Mouse (Mus musculus): ENCODE results near the gene Atp1a4.

Atp1a4 gene

GRCm38 (mm10) chr1:172219451-172220406 is 38.5 kb downstream of the Atp1a4 start, which contains the start of gene Casq1:
Gene Casq1, minus strand, starts transcription at chr1:172219868.
- DNase-seq: no peak

DNA sequence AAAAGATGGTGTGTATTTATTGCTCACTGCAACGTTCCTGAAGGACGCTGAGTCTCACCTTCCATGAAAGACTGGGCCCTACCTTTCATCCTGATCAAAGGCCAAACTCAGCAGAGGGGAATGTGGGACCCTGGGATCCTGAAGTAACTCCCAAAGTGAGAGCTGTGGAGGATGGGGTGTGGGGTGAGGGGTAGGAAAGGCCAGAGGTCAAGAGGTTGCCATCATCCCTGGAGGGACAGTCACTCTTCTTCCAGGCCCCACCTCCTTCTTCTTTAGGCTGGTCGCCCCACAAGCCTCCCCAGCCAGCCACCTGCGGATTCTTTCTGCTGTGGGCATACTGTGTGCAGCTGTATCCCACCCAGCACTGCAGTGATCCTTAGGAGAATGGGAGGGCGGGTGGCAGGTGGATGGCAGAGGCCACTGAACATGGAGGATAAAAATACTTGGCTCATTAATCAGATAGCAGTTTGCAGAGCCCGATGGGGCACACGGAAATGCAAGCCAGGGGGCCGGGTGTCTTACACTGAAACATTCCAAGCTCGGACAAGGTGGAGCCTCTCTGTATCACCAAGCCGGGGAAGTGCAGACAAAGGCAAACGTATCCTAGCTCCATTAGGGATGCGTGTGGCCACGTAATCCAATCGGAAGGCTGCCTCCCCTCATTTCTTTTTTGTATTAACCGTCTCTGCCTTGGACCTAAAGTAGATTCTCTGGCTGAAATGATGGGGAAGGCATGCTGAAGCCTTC is 39.9 kb downstream of the Atp1a4 start:
- DNase-seq: no peak

DNA sequence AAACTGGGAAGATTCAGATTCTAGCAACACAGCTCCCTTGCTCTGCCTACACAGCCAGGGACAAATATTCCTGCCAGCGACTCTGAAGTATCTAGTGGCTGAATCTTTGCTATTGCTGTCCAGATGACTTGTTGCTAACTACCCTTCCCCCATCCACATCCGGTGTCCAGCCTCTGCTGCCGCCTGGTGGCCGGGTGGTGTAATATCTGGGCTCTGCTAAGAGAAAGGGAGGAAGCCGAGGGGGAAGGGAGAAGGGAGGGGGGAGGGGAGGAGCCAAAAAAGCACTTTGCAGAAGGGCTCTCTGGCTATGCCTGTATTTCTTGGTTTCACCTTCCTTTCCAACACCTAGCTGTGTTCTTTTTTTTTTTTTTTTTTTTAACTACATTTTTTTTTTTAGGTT is 41.1 kb downstream of the Atp1a4 start:
- DNase-seq: peak; percentile 92

- DNase-seq: no peak
These were observed 43.5 kb downstream of the Atp1a4 start for GRCm38 (mm10) chr1:172214748-172215147.

GRCm38 (mm10) chr1:172213771-172214170 is 44.4 kb downstream of the Atp1a4 start:
- no peak for DNase-seq

DNA sequence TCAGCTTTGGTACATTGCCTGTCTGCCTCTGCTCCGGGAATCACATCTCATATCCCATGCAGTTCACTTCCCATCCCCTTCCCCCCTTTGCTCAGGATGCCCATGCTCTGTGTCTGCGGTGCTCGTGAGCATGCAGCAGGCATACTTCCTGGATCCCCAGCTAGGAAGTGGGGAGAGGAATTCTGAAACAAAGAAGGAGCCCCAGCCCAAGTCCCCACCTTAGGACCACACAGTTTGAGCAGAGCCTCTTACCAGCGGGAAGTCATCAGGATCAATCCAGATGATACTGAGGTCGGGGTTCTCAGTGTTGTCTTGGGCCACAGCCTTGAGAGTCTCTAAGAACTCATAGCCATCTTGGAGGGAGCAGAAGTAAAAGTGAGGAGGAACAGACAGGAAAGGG is 45.4 kb downstream of the Atp1a4 start:
- DNase-seq: no peak

- DNase-seq: no peak
These were observed 51.1 kb downstream of the Atp1a4 start for GRCm38 (mm10) chr1:172207111-172207584.

DNA sequence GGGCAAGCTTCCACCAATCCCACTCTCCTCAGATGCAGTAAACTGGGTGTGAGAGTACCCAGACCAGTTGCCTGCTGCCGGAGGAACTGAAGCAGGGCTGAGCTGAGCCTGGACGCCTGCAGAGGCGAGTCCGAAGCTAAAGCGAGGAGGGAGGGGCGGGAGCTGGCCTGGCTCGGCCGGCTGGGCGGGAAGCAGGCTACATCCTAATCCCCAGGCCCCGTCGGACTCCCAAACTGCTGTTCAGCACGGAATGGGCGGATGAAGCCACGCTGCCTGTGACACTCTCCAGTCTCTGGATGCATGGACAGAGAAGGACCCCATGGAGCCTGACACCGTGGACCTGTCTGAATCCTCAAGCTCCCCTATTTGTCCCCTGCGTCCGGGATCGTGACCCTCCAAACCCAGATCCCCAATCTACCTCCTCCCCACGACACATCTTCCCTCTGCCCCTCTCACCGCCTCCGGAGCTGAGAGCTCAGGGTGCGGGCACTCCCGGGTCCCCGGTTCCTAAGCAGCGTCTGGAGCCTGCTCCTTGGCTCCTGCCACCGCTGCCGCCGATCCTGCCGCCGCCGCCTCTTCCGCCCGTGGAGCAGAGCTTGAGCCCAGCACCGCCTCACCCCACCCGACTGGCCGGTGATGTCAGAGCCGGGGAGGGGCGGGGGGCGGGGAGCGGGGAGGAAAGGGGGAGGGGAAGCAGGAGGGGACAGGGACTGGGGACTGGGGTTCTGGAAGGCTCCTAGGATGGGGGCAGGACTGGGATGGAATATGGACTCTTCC is 51.9 kb downstream of the Atp1a4 start, which contains the start of gene Pea15a:
Pea15a (minus strand) TSS at position 664 of the 777 bp plus-strand sequence.
- peak; percentile 88 for DNase-seq

GRCm38 (mm10) chr1:172205741-172206087 is 52.5 kb downstream of the Atp1a4 start:
- DNase-seq: no peak

GRCm38 (mm10) chr1:172204814-172205740 is 53.1 kb downstream of the Atp1a4 start:
- DNase-seq: peak; percentile 52

- peak; percentile 46 for DNase-seq
These were observed 54.0 kb downstream of the Atp1a4 start for GRCm38 (mm10) chr1:172204033-172204813.

- DNase-seq: peak; percentile 51
These were observed 54.6 kb downstream of the Atp1a4 start for GRCm38 (mm10) chr1:172203566-172203965.

- DNase-seq: peak; percentile 88
These were observed 55.2 kb downstream of the Atp1a4 start for GRCm38 (mm10) chr1:172202894-172203522.

GRCm38 (mm10) chr1:172201967-172202880 is 56.0 kb downstream of the Atp1a4 start:
- DNase-seq: peak; percentile 64

- DNase-seq: peak; percentile 86
These were observed 57.3 kb downstream of the Atp1a4 start for GRCm38 (mm10) chr1:172200871-172201447.

DNA sequence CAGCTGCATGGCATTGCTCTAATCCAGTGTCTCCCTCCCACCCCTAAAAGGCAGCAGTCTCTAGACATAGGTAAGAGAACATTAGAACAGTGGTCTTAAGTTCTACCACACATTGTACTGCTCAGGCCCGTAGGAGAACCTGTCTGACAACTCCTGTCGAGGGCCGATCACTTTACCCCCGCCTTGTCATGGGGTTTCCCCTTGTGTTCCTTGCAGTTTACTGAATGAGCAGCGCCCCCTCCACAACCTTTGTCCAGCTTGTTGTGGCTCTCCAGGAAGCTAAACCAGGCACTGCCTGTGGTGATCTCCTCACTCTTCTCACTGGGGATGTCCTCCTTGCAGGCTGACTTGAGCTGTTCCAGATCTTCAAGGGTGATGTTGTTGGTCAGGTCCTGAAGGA is 58.1 kb downstream of the Atp1a4 start:
- no peak for DNase-seq

DNA sequence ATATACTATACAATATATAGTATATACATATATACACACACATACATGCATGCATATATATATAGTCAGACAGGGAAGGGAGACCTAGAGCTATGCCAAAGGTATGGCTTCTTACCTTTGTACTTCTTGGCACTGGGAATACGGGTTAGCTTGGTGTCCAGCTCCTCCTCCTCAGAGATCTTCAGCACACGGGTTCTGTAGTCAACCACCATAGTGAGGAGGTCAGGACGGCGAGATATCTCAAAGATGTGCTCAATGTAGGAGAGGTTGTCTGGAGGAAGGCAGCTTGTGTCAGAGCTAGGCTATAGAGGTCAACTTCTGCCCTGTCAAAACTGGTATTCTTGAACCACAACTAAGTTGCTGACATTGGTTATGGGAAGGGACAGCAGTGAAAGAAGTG is 59.2 kb downstream of the Atp1a4 start:
- DNase-seq: no peak

DNA sequence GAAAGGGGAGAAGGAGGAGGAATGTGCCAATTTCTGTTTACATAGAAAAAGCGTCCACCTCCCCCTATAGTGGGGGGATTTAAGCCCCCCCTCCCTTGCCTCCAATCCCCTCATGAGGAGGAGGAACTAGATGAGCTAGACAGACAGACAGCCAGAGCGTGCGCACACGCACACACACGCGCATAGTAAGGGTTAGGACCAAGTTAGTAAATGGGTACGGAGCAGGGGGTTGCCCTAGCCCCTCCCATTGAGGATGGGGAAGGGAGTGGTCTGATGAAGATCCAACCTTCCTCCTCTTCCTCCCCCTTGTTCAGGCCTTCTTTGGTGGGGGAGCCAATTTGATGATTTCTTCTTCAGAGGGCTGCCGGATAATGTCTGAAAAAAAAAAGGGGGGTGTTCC is 59.9 kb downstream of the Atp1a4 start:
- DNase-seq: no peak

- no peak for DNase-seq
These were observed 60.4 kb downstream of the Atp1a4 start for GRCm38 (mm10) chr1:172197851-172198250.

Data from embryo, embryonic 11 days (tissue).